Mouse (Mus musculus): ENCODE measurements around the gene Slc25a13. TPM values are rescaled to one million over a fixed set of nuclear protein-coding genes. Genes with fewer than 3 reads are reported as not detected.

The Slc25a13 gene
- polyA plus RNA-seq, 1 experiment from 2014 or later: 11.8 TPM

DNA sequence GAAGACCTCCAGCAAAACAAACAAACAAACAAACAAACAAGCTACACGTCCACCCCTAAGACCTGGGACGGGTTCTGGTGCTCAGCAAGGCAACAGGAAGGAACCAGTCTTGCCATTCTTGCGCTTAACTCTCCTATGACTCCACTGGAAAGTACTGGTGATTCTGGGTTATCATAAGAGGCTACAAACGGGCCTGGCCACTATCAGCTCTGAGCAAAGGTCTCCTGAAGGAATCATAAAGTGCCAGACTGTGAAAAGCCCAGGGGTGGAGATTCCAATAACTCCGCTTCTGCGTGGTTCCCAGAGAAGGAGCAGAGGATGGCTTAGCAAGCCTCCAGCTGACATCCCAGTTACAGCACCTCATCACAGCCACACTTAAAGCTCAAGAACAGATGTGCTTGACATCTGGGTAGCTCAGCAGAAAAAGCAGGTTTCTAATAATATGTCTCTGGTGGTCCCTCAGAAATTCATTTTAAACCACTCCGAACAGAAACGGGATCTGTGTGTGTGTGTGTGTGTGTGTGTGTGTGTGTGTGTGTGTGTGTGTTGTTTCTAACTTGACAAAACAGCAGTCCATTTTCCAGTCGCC, 116.0 kb downstream of the Slc25a13 start:
- ATAC-seq: no peak

DNA sequence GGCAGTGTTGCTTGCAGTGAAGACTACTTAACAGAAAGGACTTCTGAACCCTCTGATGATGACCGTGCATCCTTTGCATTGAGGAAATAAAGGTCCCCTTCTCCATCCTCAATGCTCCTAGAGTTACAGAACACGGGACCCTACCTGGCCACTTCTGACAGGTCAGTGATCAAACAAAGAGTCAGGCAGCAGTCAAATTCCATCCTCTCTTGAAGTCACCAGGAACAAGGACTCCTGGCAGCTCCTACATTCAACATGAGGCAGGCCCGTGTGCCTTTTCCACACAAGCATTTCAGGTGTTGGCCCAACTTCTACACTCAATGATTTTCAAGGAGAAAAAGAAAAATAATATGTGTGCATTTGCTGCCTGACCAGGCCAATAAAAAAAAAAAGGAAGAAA, 123.0 kb downstream of the Slc25a13 start:
- Histone ChIP-seq H3K4me3 (ENCODE audit: low read depth, low read length) (no peak overlapping the region), H3K9ac (ENCODE audit: low read length) (no peak overlapping the region), H3K9me3 (replicated peaks; ENCODE audit: control insufficient read depth, low read length) (no peaks in the 10 kb centered on the region), H3K27me3 (replicated peaks; ENCODE audit: control insufficient read depth, insufficient read depth, low read length) (no peaks in the 10 kb centered on the region), H3K27ac (ENCODE audit: low read depth, low read length) (no peak overlapping the region), H3K4me1 (ENCODE audit: control insufficient read depth, insufficient read depth, low read length) (no peaks in the 10 kb centered on the region), H3K4me2 (ENCODE audit: low read length) (no peak overlapping the region), H3K36me3 (ENCODE audit: control insufficient read depth, insufficient read depth, low read length) (no peaks in the 10 kb centered on the region)
- 89% methylated on average over 3 of the region's 3 CpGs for WGBS
- DNase-seq (ENCODE audit: low spot score) (no peak), ATAC-seq (no peak)

More for the DNA sequence above, 116.0 kb downstream of the Slc25a13 start:
- Histone ChIP-seq H3K9ac (ENCODE audit: low read length) (no peak overlapping the region), H3K4me2 (ENCODE audit: low read length) (no peak overlapping the region), H3K27ac (ENCODE audit: low read depth, low read length) (no peak overlapping the region), H3K36me3 (ENCODE audit: control insufficient read depth, insufficient read depth, low read length) (no peaks in the 10 kb centered on the region), H3K4me1 (ENCODE audit: control insufficient read depth, insufficient read depth, low read length) (no peaks in the 10 kb centered on the region), H3K9me3 (replicated peaks; ENCODE audit: control insufficient read depth, low read length) (no peaks in the 10 kb centered on the region), H3K27me3 (replicated peaks; ENCODE audit: control insufficient read depth, insufficient read depth, low read length) (no peaks in the 10 kb centered on the region), H3K4me3 (ENCODE audit: low read depth, low read length) (no peak overlapping the region)
- no peak for DNase-seq (ENCODE audit: low spot score)
- 90% methylated on average over 9 of the region's 9 CpGs for WGBS

DNA sequence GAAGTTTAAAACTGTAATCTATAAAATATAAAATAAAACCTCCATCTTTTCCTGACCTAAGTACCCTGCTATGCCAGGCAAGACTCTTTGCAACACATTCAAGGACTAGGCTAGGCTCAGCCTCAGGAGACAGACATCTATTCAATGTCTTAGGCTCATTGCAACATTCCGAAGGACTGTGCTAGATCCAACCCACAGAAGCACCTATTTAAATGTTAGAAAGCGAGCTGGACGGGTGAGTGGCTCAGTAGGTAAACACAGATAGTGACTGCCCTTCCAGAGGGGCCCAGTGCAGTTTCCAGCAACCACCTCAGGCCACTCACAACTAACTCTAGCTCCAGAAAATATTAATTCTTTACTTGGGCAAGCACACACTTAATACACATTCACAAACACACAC, 123.5 kb downstream of the Slc25a13 start:
- Histone ChIP-seq H3K4me3 (ENCODE audit: low read depth, low read length) (no peak overlapping the region), H3K4me1 (ENCODE audit: control insufficient read depth, insufficient read depth, low read length) (peaks cover under 1% of the 10 kb centered on the region; the same call in 1 of the 2 replicates), H3K36me3 (ENCODE audit: control insufficient read depth, insufficient read depth, low read length) (no peaks in the 10 kb centered on the region), H3K27me3 (replicated peaks; ENCODE audit: control insufficient read depth, insufficient read depth, low read length) (no peaks in the 10 kb centered on the region), H3K4me2 (ENCODE audit: low read length) (no peak overlapping the region), H3K9me3 (replicated peaks; ENCODE audit: control insufficient read depth, low read length) (no peaks in the 10 kb centered on the region), H3K9ac (ENCODE audit: low read length) (no peak overlapping the region), H3K27ac (ENCODE audit: low read depth, low read length) (no peak overlapping the region)
- DNase-seq (ENCODE audit: low spot score) (no peak), ATAC-seq (no peak)
- 70% methylated on average over 3 of the region's 3 CpGs for WGBS

DNA sequence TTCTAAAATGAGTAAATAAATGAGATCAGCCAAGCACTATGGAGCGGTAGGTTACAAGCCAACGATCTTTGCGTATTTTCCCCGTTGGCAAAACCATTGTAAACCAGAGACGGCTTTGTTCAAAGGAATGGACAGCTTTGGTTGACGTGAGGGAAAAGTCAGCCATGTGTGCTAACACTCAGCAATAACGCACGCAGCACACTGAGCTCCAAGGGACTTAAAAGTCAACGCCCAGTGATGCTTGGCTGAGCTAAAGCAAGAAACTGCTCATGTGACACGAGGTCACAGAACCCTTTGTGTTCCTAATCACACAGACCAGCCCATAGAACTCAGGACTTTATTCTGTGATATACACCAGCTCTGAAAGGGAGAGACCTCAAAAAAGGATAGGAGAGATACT, 124.5 kb downstream of the Slc25a13 start:
- Histone ChIP-seq H3K4me3 (ENCODE audit: low read depth, low read length) (no peak overlapping the region), H3K9ac (ENCODE audit: low read length) (no peak overlapping the region), H3K4me1 (ENCODE audit: control insufficient read depth, insufficient read depth, low read length) (peaks cover 3% of the 10 kb centered on the region; the same call in 1 of the 2 replicates), H3K27me3 (replicated peaks; ENCODE audit: control insufficient read depth, insufficient read depth, low read length) (no peaks in the 10 kb centered on the region), H3K4me2 (ENCODE audit: low read length) (no peak overlapping the region), H3K9me3 (replicated peaks; ENCODE audit: control insufficient read depth, low read length) (no peaks in the 10 kb centered on the region), H3K36me3 (ENCODE audit: control insufficient read depth, insufficient read depth, low read length) (no peaks in the 10 kb centered on the region), H3K27ac (ENCODE audit: low read depth, low read length) (no peak overlapping the region)
- WGBS: 29% methylated on average over 10 of the region's 10 CpGs
- ATAC-seq: no peak
- no peak for DNase-seq (ENCODE audit: low spot score)

DNA sequence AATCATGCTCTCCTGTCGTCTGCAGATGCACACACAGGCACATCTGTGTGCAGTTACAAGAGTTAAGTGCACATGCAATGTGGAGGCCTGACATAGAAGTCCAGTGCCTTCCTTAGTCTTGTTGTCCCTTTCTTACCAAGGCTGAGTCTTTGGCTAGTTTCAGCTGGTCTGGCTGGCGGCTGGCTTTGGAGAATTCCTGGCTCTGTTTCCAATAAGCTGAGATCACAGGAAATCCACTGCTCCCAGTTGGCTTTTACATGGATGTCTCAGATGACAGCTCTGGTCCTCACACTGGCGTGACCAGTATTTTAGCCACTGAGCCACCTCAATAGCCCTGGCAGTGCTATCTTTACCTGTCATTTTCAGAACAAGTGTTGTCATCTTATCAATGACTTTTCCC, 126.0 kb downstream of the Slc25a13 start:
- Histone ChIP-seq H3K4me1 (ENCODE audit: control insufficient read depth, insufficient read depth, low read length) (peaks cover 3% of the 10 kb centered on the region; the same call in 1 of the 2 replicates), H3K9me3 (replicated peaks; ENCODE audit: control insufficient read depth, low read length) (no peaks in the 10 kb centered on the region), H3K4me3 (ENCODE audit: low read depth, low read length) (no peak overlapping the region), H3K4me2 (ENCODE audit: low read length) (no peak overlapping the region), H3K27ac (ENCODE audit: low read depth, low read length) (no peak overlapping the region), H3K9ac (ENCODE audit: low read length) (no peak overlapping the region), H3K36me3 (ENCODE audit: control insufficient read depth, insufficient read depth, low read length) (no peaks in the 10 kb centered on the region), H3K27me3 (replicated peaks; ENCODE audit: control insufficient read depth, insufficient read depth, low read length) (no peaks in the 10 kb centered on the region)
- 88% methylated on average over 3 of the region's 3 CpGs for WGBS
- DNase-seq (ENCODE audit: low spot score) (no peak), ATAC-seq (no peak)

DNA sequence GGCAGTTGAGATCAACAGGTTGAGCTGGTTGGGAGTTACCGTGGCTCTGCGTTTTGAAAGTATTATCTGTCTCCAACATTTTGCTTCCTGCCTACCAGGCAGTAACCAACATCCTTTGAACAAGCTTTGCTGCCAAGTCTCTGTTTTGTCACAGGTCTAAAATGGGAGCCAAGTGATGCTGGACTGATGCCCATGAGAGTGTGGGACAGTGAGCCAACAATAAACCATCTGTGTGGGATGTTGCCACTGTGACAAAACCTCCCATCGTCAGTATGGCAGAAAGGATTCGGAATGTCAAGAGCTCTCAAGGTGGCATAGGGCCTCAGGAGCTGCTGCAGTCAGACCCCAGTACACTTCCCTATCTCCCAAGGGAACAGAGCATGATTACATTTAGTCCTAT, 128.8 kb downstream of the Slc25a13 start:
- peak; percentile 72 for ATAC-seq
- 41% methylated on average over 4 of the region's 4 CpGs for WGBS
- H3K4me1 ChIP-seq (ENCODE audit: control insufficient read depth, insufficient read depth, low read length): peaks cover 3% of the 10 kb centered on the region; the same call in 1 of the 2 replicates
- H3K27ac ChIP-seq (ENCODE audit: low read depth, low read length): no peak overlapping the region
- H3K36me3 ChIP-seq (ENCODE audit: control insufficient read depth, insufficient read depth, low read length): no peaks in the 10 kb centered on the region
- no peak overlapping the region for H3K4me3 ChIP-seq (ENCODE audit: low read depth, low read length)
- DNase-seq (ENCODE audit: low spot score): peak; percentile 78
- no peak overlapping the region for H3K9ac ChIP-seq (ENCODE audit: low read length)
- H3K27me3 ChIP-seq (replicated peaks; ENCODE audit: control insufficient read depth, insufficient read depth, low read length): no peaks in the 10 kb centered on the region
- H3K9me3 ChIP-seq (replicated peaks; ENCODE audit: control insufficient read depth, low read length): no peaks in the 10 kb centered on the region
- H3K4me2 ChIP-seq (ENCODE audit: low read length): no peak overlapping the region

DNA sequence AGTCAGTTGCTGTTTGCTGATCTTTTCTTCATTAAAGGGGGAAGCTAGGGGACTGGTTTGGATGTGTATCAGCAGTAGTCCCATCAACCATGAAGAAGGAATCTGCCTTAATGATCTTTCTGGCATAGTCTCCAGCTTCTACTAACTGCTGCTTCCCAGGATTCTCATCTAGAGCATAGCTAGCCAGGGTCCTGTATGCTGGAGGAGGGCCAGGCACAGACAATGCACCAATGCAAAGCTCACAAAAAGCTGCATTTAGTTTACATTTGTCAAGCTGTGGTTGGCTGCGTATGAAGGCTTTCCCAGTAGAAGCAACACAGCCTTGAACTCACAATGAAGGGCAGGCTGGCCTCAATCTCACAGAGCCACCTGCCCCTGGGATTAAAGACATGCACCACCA, 136.5 kb downstream of the Slc25a13 start:
- no peaks in the 10 kb centered on the region for H3K36me3 ChIP-seq (ENCODE audit: control insufficient read depth, insufficient read depth, low read length)
- no peaks in the 10 kb centered on the region for H3K9me3 ChIP-seq (replicated peaks; ENCODE audit: control insufficient read depth, low read length)
- ATAC-seq: no peak
- H3K9ac ChIP-seq (ENCODE audit: low read length): no peak overlapping the region
- H3K4me3 ChIP-seq (ENCODE audit: low read depth, low read length): no peak overlapping the region
- WGBS: 28% methylated on average over 1 of the region's 1 CpGs
- no peak overlapping the region for H3K4me2 ChIP-seq (ENCODE audit: low read length)
- H3K4me1 ChIP-seq (ENCODE audit: control insufficient read depth, insufficient read depth, low read length): peaks cover 3% of the 10 kb centered on the region; the same call in 1 of the 2 replicates
- H3K27ac ChIP-seq (ENCODE audit: low read depth, low read length): no peak overlapping the region
- peak; percentile 17 for DNase-seq (ENCODE audit: low spot score)
- H3K27me3 ChIP-seq (replicated peaks; ENCODE audit: control insufficient read depth, insufficient read depth, low read length): no peaks in the 10 kb centered on the region

DNA sequence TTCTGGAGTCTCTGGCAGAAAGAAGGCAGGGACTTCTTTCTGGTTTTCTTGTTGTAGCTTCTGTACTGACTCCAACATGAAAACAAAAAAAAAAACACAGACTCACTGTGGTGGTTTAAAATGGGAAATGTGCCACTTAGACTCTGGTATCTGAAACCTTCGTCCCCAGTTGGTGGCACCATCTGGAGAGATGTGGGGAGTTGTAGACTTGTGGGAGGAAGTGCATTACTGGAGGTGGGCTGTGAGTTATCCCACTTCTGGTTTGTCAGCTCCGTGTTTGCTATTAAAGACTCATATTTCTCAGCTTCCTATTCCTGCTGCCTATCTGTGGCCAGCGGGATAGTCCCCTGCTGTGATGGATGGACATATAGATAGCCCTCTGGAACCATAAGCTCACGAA, 139.7 kb downstream of the Slc25a13 start:
- ATAC-seq: no peak
- Histone ChIP-seq H3K4me1 (ENCODE audit: control insufficient read depth, insufficient read depth, low read length) (peaks cover 3% of the 10 kb centered on the region; the same call in 1 of the 2 replicates), H3K27ac (ENCODE audit: low read depth, low read length) (no peak overlapping the region), H3K9ac (ENCODE audit: low read length) (no peak overlapping the region), H3K36me3 (ENCODE audit: control insufficient read depth, insufficient read depth, low read length) (no peaks in the 10 kb centered on the region), H3K4me3 (ENCODE audit: low read depth, low read length) (no peak overlapping the region), H3K27me3 (replicated peaks; ENCODE audit: control insufficient read depth, insufficient read depth, low read length) (no peaks in the 10 kb centered on the region), H3K9me3 (replicated peaks; ENCODE audit: control insufficient read depth, low read length) (no peaks in the 10 kb centered on the region), H3K4me2 (ENCODE audit: low read length) (no peak overlapping the region)
- no peak for DNase-seq (ENCODE audit: low spot score)
- WGBS: 88% methylated on average over 4 of the region's 4 CpGs

DNA sequence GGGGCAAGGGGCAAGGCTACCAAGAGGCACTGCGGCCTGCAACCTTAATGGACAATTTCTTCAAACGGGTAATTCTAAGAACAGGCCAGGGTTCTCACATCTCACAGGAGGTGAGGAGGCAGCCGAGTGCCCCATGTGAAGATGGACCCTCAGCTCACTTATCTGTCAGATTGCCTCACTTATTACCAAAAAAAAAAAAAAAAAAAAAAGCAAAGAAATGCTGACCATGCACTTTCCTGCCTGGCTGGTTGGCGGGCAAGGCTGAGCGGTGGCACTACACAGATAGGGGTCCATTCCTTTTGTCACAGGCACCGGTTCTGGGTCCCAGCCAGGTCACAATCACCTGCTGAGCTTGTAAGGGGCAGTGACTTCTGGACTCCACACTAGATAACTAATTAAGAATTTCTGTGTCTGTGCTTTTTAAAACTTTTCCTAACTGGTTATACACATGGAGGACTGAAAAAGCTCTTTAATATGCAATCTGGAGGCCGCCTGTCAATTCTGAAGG, 141.0 kb downstream of the Slc25a13 start:
- WGBS: 84% methylated on average over 7 of the region's 7 CpGs
- no peaks in the 10 kb centered on the region for H3K9me3 ChIP-seq (replicated peaks; ENCODE audit: control insufficient read depth, low read length)
- H3K27ac ChIP-seq (ENCODE audit: low read depth, low read length): no peak overlapping the region
- no peak overlapping the region for H3K9ac ChIP-seq (ENCODE audit: low read length)
- ATAC-seq: no peak
- no peak for DNase-seq (ENCODE audit: low spot score)
- no peak overlapping the region for H3K4me3 ChIP-seq (ENCODE audit: low read depth, low read length)
- H3K36me3 ChIP-seq (ENCODE audit: control insufficient read depth, insufficient read depth, low read length): no peaks in the 10 kb centered on the region
- H3K4me2 ChIP-seq (ENCODE audit: low read length): no peak overlapping the region
- H3K27me3 ChIP-seq (replicated peaks; ENCODE audit: control insufficient read depth, insufficient read depth, low read length): no peaks in the 10 kb centered on the region
- peaks cover 3% of the 10 kb centered on the region; the same call in 1 of the 2 replicates for H3K4me1 ChIP-seq (ENCODE audit: control insufficient read depth, insufficient read depth, low read length)
